ENCODE assay signal across 8 mouse cellular contexts in genomic region chr10:128933976-128934721, GRCm38 (mm10). TPM values are rescaled to one million over a fixed set of nuclear protein-coding genes. Genes with fewer than 3 reads are reported as not detected.
DNase-seq lines count a peak whose midpoint lies in the region; ATAC-seq lines count a peak whose summit lies in the region.

No protein-coding gene starts in this region.

- H3K9me3 ChIP-seq in lung, embryonic 16.5 days (ENCODE audit: control insufficient read depth, low read length), result no peaks in the 10 kb centered on the region
- H3K9me3 ChIP-seq in embryonic facial prominence, embryonic 13.5 days, result no peaks in the 10 kb centered on the region
- no peaks in the 10 kb centered on the region for H3K9me3 ChIP-seq in intestine, embryonic 16.5 days (ENCODE audit: control insufficient read depth, low read length)
- no peaks in the 10 kb centered on the region for H3K9me3 ChIP-seq in neural tube, embryonic 15.5 days (replicated peaks)

- WGBS in lung, embryonic 16.5 days, result 4% methylated on average over 21 of the region's 21 CpGs
- WGBS in embryonic facial prominence, embryonic 13.5 days, result 2% methylated on average over 21 of the region's 21 CpGs
- WGBS in intestine, embryonic 16.5 days, result 4% methylated on average over 21 of the region's 21 CpGs
- WGBS in neural tube, embryonic 15.5 days, result 2% methylated on average over 21 of the region's 21 CpGs

- H3K4me3 ChIP-seq in lung, embryonic 16.5 days (ENCODE audit: low read length), result peak overlapping the region; percentile 49
- H3K4me3 ChIP-seq in embryonic facial prominence, embryonic 13.5 days, result peak overlapping the region; percentile 48
- H3K4me3 ChIP-seq in intestine, embryonic 16.5 days (ENCODE audit: low read length), result peak overlapping the region; percentile 50
- peak overlapping the region; percentile 47 for H3K4me3 ChIP-seq in neural tube, embryonic 15.5 days (replicated peaks)

- peaks cover 39% of the 10 kb centered on the region for H3K27me3 ChIP-seq in lung, embryonic 16.5 days (ENCODE audit: control insufficient read depth, insufficient read depth, low read depth, low read length)
- H3K27me3 ChIP-seq in embryonic facial prominence, embryonic 13.5 days, result peaks cover 80% of the 10 kb centered on the region
- H3K27me3 ChIP-seq in intestine, embryonic 16.5 days (replicated peaks; ENCODE audit: control insufficient read depth, insufficient read depth, low read length), result peaks cover 43% of the 10 kb centered on the region
- peaks cover 58% of the 10 kb centered on the region for H3K27me3 ChIP-seq in neural tube, embryonic 15.5 days (replicated peaks)

- no peak for DNase-seq in lung, adult 18-20 months
- no peak for DNase-seq in urinary bladder, postnatal 10 days (ENCODE audit: low spot score)
- no peak for DNase-seq in right cerebral cortex, postnatal 36 days (ENCODE audit: low spot score in 2 of 2)
- DNase-seq in layer of hippocampus, postnatal 10 days (ENCODE audit: low spot score in 2 of 2), result no peak

- peak overlapping the region; percentile 43; the same call in 1 of the 2 replicates for H3K9ac ChIP-seq in lung, embryonic 16.5 days (ENCODE audit: low read length)
- peak overlapping the region; percentile 58 for H3K9ac ChIP-seq in embryonic facial prominence, embryonic 13.5 days
- H3K9ac ChIP-seq in intestine, embryonic 16.5 days (ENCODE audit: low read depth, low read length), result peak overlapping the region; percentile 57
- H3K9ac ChIP-seq in neural tube, embryonic 15.5 days (replicated peaks), result peak overlapping the region; percentile 47

- H3K36me3 ChIP-seq in lung, embryonic 16.5 days (ENCODE audit: control insufficient read depth, insufficient read depth, low read length), result no peaks in the 10 kb centered on the region
- H3K36me3 ChIP-seq in embryonic facial prominence, embryonic 13.5 days, result no peaks in the 10 kb centered on the region
- H3K36me3 ChIP-seq in intestine, embryonic 16.5 days (ENCODE audit: control insufficient read depth, insufficient read depth, low read length), result no peaks in the 10 kb centered on the region
- no peaks in the 10 kb centered on the region for H3K36me3 ChIP-seq in neural tube, embryonic 15.5 days

- H3K4me2 ChIP-seq in lung, embryonic 16.5 days (ENCODE audit: low read depth, low read length), result peak overlapping the region; percentile 68
- H3K4me2 ChIP-seq in embryonic facial prominence, embryonic 13.5 days, result peak overlapping the region; percentile 81
- H3K4me2 ChIP-seq in intestine, embryonic 16.5 days (ENCODE audit: low read depth, low read length), result peak overlapping the region; percentile 56
- H3K4me2 ChIP-seq in neural tube, embryonic 15.5 days, result peak overlapping the region; percentile 87

- no peak overlapping the region for H3K27ac ChIP-seq in lung, embryonic 16.5 days (ENCODE audit: low read length)
- H3K27ac ChIP-seq in embryonic facial prominence, embryonic 13.5 days, result no peak overlapping the region
- H3K27ac ChIP-seq in intestine, embryonic 16.5 days (ENCODE audit: low read length), result no peak overlapping the region
- H3K27ac ChIP-seq in neural tube, embryonic 15.5 days (replicated peaks), result no peak overlapping the region

- no peak for ATAC-seq in lung, embryonic 16.5 days (ENCODE audit: low read depth)
- no peak for ATAC-seq in embryonic facial prominence, embryonic 13.5 days (ENCODE audit: insufficient number of reproducible peaks, insufficient read depth, low FRiP score, low TSS enrichment, low read depth)
- 0 out of 2 replicates have a peak, but pooled peaks have one; percentile 8 for ATAC-seq in intestine, embryonic 16.5 days
- ATAC-seq in neural tube, embryonic 15.5 days (ENCODE audit: low FRiP score), result peak; percentile 27

- peaks cover 13% of the 10 kb centered on the region for H3K4me1 ChIP-seq in lung, embryonic 16.5 days (replicated peaks; ENCODE audit: control insufficient read depth, insufficient read depth, low read length)
- peaks cover 7% of the 10 kb centered on the region; the same call in 1 of the 2 replicates for H3K4me1 ChIP-seq in embryonic facial prominence, embryonic 13.5 days
- peaks cover 6% of the 10 kb centered on the region for H3K4me1 ChIP-seq in intestine, embryonic 16.5 days (ENCODE audit: control insufficient read depth, insufficient read depth, low read length)
- H3K4me1 ChIP-seq in neural tube, embryonic 15.5 days, result peaks cover 18% of the 10 kb centered on the region

RNA-seq across cellular contexts. Expression of gene Itga7, which starts 0.5 kb away (rescaled TPM):
- 8.5 and 12.2 TPM in 2 replicates for polyA plus RNA-seq in lung, embryonic 16.5 days (2015; fragmentation: Nextera tagmentation; extraction: Ambion mirVana)
- polyA plus RNA-seq in embryonic facial prominence, embryonic 13.5 days (2015; fragmentation: Nextera tagmentation; extraction: Ambion mirVana), result 1.2 and 2.0 TPM in 2 replicates
- 3.3 and 3.7 TPM in 2 replicates for polyA plus RNA-seq in intestine, embryonic 16.5 days (2015; fragmentation: Nextera tagmentation; extraction: Ambion mirVana)
- polyA plus RNA-seq in neural tube, embryonic 15.5 days (2015; fragmentation: Nextera tagmentation; extraction: Ambion mirVana), result 7.2 and 8.8 TPM in 2 replicates
- 10 to 100 TPM; 22.2 to 27.4 TPM for total RNA-seq in layer of hippocampus, postnatal 10 days (2021)

RNA-seq across cellular contexts. Expression of gene Bloc1s1, which starts 10.3 kb away (rescaled TPM):
- polyA plus RNA-seq in lung, embryonic 16.5 days (2015; fragmentation: Nextera tagmentation; extraction: Ambion mirVana), result 213 and 216 TPM in 2 replicates
- polyA plus RNA-seq in embryonic facial prominence, embryonic 13.5 days (2015; fragmentation: Nextera tagmentation; extraction: Ambion mirVana), result 206 and 216 TPM in 2 replicates
- polyA plus RNA-seq in intestine, embryonic 16.5 days (2015; fragmentation: Nextera tagmentation; extraction: Ambion mirVana), result 208 and 220 TPM in 2 replicates
- polyA plus RNA-seq in neural tube, embryonic 15.5 days (2015; fragmentation: Nextera tagmentation; extraction: Ambion mirVana), result 248 and 265 TPM in 2 replicates
- 100 to 1,000 TPM; 109 to 123 TPM for total RNA-seq in layer of hippocampus, postnatal 10 days (2021)

RNA-seq across cellular contexts. Expression of gene Rdh5, which starts 11.5 kb away (rescaled TPM):
- 16.0 and 24.8 TPM in 2 replicates for polyA plus RNA-seq in lung, embryonic 16.5 days (2015; fragmentation: Nextera tagmentation; extraction: Ambion mirVana)
- 12.7 and 16.4 TPM in 2 replicates for polyA plus RNA-seq in embryonic facial prominence, embryonic 13.5 days (2015; fragmentation: Nextera tagmentation; extraction: Ambion mirVana)
- 18.6 and 18.8 TPM in 2 replicates for polyA plus RNA-seq in intestine, embryonic 16.5 days (2015; fragmentation: Nextera tagmentation; extraction: Ambion mirVana)
- polyA plus RNA-seq in neural tube, embryonic 15.5 days (2015; fragmentation: Nextera tagmentation; extraction: Ambion mirVana), result 15.7 and 19.8 TPM in 2 replicates
- 1 to 10 TPM; 5.6 to 6.7 TPM for total RNA-seq in layer of hippocampus, postnatal 10 days (2021)

RNA-seq across cellular contexts. Expression of gene Mettl7b, which starts 26.6 kb away (rescaled TPM):
- 0.20 and 0.23 TPM in 2 replicates for polyA plus RNA-seq in lung, embryonic 16.5 days (2015; fragmentation: Nextera tagmentation; extraction: Ambion mirVana)
- 0.22 TPM in 1 of 2 replicates, not detected in the other for polyA plus RNA-seq in embryonic facial prominence, embryonic 13.5 days (2015; fragmentation: Nextera tagmentation; extraction: Ambion mirVana)
- 23.2 and 28.6 TPM in 2 replicates for polyA plus RNA-seq in intestine, embryonic 16.5 days (2015; fragmentation: Nextera tagmentation; extraction: Ambion mirVana)
- 0.19 TPM in 1 of 2 replicates, not detected in the other for polyA plus RNA-seq in neural tube, embryonic 15.5 days (2015; fragmentation: Nextera tagmentation; extraction: Ambion mirVana)
- not detected for total RNA-seq in layer of hippocampus, postnatal 10 days (2021)

RNA-seq across cellular contexts. Expression of gene Cd63, which starts 33.4 kb away (rescaled TPM):
- 568 and 590 TPM in 2 replicates for polyA plus RNA-seq in lung, embryonic 16.5 days (2015; fragmentation: Nextera tagmentation; extraction: Ambion mirVana)
- 663 and 674 TPM in 2 replicates for polyA plus RNA-seq in embryonic facial prominence, embryonic 13.5 days (2015; fragmentation: Nextera tagmentation; extraction: Ambion mirVana)
- 794 TPM in 2 replicates for polyA plus RNA-seq in intestine, embryonic 16.5 days (2015; fragmentation: Nextera tagmentation; extraction: Ambion mirVana)
- 254 and 295 TPM in 2 replicates for polyA plus RNA-seq in neural tube, embryonic 15.5 days (2015; fragmentation: Nextera tagmentation; extraction: Ambion mirVana)
- 100 to 1,000 TPM in 1 of 2 experiments, 10 to 100 TPM in 1; 81.7 to 110 TPM for total RNA-seq in layer of hippocampus, postnatal 10 days (2021)

Comparison
In these comparisons a context has a peak if more than half of its experiments do, and no peak if none do; other contexts are left out.
1. ATAC-seq: peak in intestine, embryonic 16.5 days (single experiment) and neural tube, embryonic 15.5 days (single experiment); none in lung, embryonic 16.5 days (single experiment) and embryonic facial prominence, embryonic 13.5 days (single experiment).
2. Peak in every context shown above with its lines, with median percentiles within 50 percentile points of each other: H3K4me2 ChIP-seq, H3K4me3 ChIP-seq and H3K9ac ChIP-seq.